Mouse (Mus musculus) thymus, postnatal 10 days (tissue): ENCODE measurements around the gene Il1rapl2.
"Not testable (repeated sequence)": the region's sequence is repeated elsewhere in the genome, so short reads cannot be mapped to it uniquely, and the experiment has no call there.

Source experiments
- DNase-seq, 2 experiments: peaks; one replicate each; pipeline ENCODE4 v3.0.0; 2021; ENCODE audit warnings: low spot score in 2 of 2

Gene Il1rapl2

GRCm38 (mm10) chrX:138170146-138170545 lies 599.7 kb downstream of the Il1rapl2 start:
- no peak for DNase-seq

- no peak for DNase-seq
Measured at GRCm38 (mm10) chrX:138209480-138209879, 639.1 kb downstream of the Il1rapl2 start, which contains the start of gene Tex13a. Gene Tex13a (minus strand): TSS chrX:138209580.

- DNase-seq: no peak
Measured at GRCm38 (mm10) chrX:138234626-138235025, 664.2 kb downstream of the Il1rapl2 start.

GRCm38 (mm10) chrX:138348736-138349135 lies 778.3 kb downstream of the Il1rapl2 start:
- not testable (repeated sequence) for DNase-seq

GRCm38 (mm10) chrX:138433794-138434193 lies 863.4 kb downstream of the Il1rapl2 start:
- no peak for DNase-seq

- no peak for DNase-seq
Measured at GRCm38 (mm10) chrX:138437939-138438338, 867.5 kb downstream of the Il1rapl2 start.

GRCm38 (mm10) chrX:138449856-138450255 lies 879.4 kb downstream of the Il1rapl2 start:
- no peak for DNase-seq

GRCm38 (mm10) chrX:138478488-138478887 lies 908.1 kb downstream of the Il1rapl2 start:
- no peak for DNase-seq

- no peak for DNase-seq
Measured at GRCm38 (mm10) chrX:138500510-138500909, 930.1 kb downstream of the Il1rapl2 start.

GRCm38 (mm10) chrX:138505049-138505448 lies 934.6 kb downstream of the Il1rapl2 start:
- no peak for DNase-seq

GRCm38 (mm10) chrX:138620106-138620505 lies 1049.7 kb downstream of the Il1rapl2 start:
- no peak for DNase-seq

- DNase-seq: no peak
Measured at GRCm38 (mm10) chrX:138625311-138625710, 1054.9 kb downstream of the Il1rapl2 start.

- DNase-seq: no peak
Measured at GRCm38 (mm10) chrX:138722372-138722771, 1152.0 kb downstream of the Il1rapl2 start.

GRCm38 (mm10) chrX:138800958-138801357 lies 1230.5 kb downstream of the Il1rapl2 start:
- no peak for DNase-seq

- no peak for DNase-seq
Measured at GRCm38 (mm10) chrX:138831876-138832275, 1261.5 kb downstream of the Il1rapl2 start.

- no peak for DNase-seq
Measured at GRCm38 (mm10) chrX:138833894-138834293, 1263.5 kb downstream of the Il1rapl2 start.

- no peak for DNase-seq
Measured at GRCm38 (mm10) chrX:138838381-138838780, 1268.0 kb downstream of the Il1rapl2 start.
